Mouse (Mus musculus): ENCODE results near the gene Ndufa1.
"Not testable (repeated sequence)": the region's sequence is repeated elsewhere in the genome, so short reads cannot be mapped to it uniquely, and the experiment has no call there.

The Ndufa1 gene

DNA sequence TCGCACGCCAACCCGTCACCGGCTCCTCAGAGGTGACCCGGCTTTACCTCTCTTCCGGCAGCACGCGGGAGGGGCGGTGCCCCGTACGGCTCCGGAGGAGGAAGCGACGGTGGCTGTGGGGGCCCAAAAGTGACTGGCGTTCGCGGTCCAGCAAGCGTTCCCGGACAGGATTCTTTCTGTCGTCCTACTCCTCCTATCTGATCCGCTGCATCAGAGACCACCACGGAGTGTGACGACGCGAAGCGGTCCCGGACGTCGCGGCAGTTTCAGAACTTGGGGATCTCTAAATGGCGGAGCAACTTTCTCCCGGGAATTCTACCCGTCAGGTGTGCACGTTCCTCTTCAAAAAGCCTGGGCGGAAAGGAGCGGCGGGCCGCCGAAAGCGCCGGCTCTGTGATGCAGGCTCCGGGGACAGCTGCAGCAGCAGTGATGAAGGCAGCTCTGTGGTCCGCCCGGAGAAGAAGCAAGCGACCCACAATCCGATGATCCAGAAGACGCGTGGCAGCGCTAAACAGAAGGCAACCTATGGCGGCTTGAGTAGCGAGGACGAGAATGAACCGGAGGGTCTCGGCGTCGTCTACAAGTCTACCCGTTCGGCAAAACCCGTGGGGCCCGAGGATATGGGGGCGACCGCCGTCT is at the start of gene Ndufa1, which contains the start of gene Rnf113a1:
Ndufa1 (minus strand) TSS at position 59 of the 639 bp plus-strand sequence.
Rnf113a1 (plus strand) TSS at position 141 of the 639 bp plus-strand sequence.
- peak; percentile 88 for DNase-seq

DNA sequence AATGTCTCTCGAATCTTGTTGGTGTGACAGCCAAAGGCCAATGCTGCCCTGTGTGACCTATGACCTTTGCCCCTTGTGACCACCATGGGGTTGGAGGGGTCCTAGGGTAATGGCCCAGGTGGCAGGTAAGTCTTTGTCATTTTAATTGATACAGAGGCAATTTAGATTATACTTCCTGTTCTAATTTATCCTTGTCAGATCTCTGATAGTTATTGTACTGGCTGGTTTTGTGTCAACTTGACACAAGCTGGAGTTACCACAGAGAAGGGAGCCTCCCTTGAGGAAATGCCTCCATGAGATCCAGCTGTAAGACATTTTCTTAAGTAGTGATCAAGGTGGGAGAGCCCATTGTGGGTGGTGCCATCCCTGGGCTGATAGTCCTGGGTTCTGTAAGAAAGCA is 31.2 kb upstream of the Ndufa1 start, which contains the start of gene Rhox1:
Rhox1 (minus strand) TSS at position 101 of the 400 bp plus-strand sequence.
- DNase-seq: not testable (repeated sequence)

DNA sequence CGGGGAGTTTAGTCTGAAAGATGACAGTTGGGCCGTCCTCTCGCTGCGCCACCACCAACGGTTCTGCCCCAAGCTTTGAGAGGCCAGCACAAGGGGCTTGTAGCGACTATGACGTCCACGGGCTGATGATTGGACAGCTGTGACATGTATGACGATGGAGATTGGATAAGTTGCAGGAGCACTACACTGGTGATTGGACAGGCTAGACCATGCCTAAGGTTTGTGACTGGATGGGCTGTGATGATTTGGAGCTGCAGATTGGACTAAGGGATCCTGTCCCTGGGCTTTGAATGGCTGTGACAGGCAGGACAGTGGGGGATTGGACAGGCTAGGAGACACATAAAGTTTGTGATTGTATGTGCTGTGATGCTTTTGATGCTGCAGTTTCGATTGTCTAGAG is 20.0 kb upstream of the Ndufa1 start, which contains the start of gene Gm9:
Gm9 (minus strand) TSS at position 101 of the 400 bp plus-strand sequence.
- no peak for DNase-seq

DNA sequence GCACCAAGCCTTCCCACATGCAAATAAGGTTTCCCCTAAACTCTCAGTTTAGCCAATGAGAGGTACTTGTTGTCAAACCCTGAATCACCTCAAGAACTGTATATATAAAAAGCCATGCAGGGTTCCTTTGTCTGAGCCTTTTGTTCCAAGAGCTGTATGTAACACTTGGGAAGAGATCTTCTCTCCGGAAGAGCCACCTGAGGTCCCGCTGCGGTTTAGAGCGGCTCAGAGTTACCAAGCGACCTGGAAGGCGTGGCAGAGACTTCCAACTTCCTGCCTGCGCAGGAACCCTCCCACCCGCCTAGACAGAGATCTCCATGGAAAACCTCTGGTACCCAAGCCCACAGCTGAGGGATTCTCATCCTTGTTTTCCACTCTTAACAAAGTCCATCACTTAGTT is 7.7 kb upstream of the Ndufa1 start:
- DNase-seq: no peak

DNA sequence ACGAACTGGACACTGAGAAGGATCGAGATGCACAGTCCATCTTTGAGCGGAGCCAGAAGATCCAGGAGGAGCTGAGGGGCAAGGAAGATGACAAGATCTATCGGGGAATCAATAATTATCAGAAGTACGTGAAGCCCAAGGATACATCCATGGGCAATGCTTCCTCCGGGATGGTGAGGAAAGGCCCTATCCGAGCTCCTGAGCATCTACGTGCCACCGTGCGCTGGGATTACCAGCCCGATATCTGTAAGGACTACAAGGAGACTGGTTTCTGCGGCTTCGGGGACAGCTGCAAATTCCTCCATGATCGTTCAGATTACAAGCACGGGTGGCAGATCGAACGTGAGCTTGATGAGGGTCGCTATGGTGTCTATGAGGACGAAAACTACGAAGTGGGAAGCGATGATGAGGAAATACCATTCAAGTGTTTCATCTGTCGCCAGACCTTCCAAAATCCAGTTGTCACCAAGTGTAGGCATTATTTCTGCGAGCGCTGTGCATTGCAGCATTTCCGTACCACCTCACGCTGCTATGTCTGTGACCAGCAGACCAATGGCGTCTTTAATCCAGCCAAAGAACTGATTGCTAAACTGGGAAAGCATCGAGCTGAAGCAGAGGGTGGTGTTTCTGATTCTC is 899 bp upstream of the Ndufa1 start:
- peak; percentile 2 for DNase-seq

DNA sequence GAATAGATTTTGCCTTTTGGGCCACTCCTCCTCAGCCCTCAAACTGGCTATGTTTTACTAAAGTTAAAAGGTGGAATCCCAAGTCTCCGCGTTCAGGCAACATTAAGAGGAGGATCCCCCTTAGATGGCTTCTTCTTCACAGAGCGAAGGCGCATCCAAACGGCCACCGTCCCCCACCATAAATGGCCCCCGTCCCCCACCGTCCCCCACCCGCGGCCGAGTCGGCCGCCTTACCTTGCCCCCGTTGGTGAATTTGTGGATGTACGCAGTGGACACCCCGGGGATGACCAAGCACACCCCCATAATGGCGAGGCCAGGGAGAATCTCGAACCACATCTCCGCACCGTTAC is 233 bp downstream of the Ndufa1 start:
- no peak for DNase-seq

DNA sequence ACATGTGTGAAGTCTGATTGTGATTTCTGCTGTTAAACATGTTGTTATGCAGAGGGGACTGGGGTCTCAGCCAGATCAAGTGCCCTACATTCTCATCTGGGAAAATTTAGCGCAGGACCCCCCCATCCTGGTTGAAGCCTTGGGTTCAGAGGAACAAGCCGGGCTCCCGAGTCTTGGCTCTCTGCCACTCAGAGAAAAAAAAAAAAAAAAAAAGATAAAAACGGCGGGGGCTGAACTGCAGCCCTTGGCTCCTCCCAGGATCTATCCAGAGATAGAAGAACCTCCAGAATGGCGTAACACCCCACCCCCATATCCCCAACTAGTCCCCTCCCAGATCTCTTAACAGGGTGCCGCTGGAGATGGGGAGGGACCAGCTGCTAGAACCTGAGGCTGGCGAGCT is 6.6 kb downstream of the Ndufa1 start:
- not testable (repeated sequence) for DNase-seq

DNA sequence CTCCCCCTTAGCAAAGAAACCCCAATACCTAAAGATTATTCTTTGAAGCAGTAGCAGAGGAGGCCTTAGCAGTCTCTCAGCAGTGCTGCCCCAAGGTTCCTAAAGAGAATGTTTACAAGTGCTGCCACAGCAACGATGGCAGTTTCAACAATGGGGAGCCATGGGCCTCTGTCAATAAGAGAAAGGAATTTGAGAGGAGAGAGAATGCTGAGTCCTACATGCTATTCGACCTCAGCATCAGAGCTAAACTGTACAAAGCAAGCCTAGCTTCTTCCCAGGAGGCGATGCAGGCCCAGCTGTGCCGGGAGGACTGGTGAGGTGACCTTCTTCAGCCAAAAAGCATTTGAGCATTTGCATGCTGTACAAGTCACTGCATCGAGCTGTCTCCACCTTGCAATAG is 22.2 kb downstream of the Ndufa1 start, which contains the start of gene Akap14:
Akap14 (minus strand) TSS at position 101 of the 400 bp plus-strand sequence.
- DNase-seq: no peak

DNA sequence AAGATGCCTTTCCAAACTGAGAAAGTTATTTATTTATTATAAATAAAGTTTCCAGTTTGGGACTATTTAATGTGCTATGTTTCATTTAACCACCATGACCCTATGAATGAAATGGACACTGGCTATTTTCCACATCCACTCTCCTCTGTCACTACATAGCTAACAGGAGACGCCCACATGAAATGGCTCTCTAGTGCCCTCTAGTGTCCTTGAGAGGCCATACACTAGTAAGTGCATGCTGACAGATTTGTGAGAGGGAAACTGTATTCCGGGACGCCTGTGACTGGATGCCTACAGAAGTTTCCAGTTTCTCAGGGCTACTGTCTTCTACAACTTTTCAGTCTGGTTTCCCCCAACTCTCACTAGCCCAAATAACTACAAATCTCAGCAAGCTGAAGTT is 23.9 kb downstream of the Ndufa1 start:
- DNase-seq: peak; percentile 45

DNA sequence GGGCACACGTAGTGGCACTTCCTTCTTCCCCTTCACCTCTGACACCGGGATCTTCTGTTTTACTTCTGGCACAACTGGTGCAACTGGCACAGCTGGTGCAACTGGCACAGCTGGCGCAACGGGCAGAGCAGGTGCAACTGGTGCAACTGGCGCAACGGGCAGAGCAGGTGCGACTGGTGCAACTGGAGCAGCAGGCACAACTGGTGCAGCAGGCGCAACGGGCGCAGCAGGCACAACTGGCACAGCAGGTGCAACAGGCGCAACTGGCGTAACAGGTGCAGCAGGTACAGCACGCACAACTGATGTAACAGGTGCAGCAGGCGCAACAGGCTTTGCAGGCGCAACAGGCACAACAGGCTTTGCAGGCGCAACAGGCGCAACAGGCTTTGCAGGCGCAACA is 27.8 kb downstream of the Ndufa1 start:
- no peak for DNase-seq

DNA sequence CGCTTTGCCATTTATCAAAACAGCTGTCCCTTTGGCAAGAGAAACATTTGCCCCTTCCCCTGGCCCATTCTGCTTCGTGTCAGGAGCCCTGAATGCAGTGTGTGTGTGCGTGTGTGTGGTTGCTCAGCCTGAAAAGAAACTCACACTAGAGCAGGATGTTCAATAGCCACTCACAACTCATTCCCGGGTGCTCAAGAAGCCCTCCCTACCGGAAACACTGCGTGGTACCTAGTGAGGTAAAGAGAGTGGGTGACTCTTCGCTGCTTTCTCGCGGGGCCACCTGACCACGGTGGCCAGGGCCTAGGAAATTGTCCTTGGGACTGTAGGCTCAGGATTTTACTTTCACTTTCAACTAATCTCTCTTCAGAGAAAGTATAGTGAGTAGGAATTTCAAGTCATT is 29.8 kb downstream of the Ndufa1 start:
- DNase-seq: no peak

DNA sequence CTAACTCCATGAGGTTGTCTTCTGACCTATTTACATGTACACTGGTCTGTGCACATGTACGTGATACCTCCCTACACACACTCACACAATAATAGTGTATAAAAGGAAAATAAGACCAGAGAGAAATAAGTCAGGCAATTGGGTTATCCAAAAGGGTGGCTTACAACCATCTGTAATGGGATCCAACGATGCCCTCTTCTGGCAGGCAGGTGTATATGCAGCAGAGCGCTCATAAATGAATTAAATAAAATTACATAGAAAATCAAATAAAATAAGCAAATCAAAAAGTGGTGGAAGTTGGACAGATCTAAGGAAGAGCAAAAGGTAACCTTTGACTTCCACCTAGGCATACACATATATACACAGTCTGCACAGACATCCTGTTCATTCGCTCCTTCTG is 33.1 kb downstream of the Ndufa1 start:
- no peak for DNase-seq

DNA sequence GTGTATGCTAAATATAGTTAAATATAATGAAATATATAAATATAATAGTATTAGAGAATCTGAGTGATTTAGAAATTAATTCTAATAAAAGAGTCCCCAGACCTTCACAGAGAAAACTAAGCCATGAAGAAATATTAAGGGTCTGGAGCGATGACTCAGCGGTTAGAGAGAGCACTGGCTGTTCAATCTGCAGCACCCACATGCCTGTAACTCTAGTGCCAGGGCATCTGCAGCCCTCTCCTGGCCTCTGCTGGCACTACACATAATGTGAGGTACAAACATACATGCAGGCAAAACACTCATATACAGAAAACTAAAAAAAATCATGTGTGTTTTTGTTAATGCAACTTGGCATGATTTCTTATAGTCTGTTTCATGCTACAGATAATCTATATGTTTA is 46.0 kb downstream of the Ndufa1 start:
- peak; percentile 13 for DNase-seq

DNA sequence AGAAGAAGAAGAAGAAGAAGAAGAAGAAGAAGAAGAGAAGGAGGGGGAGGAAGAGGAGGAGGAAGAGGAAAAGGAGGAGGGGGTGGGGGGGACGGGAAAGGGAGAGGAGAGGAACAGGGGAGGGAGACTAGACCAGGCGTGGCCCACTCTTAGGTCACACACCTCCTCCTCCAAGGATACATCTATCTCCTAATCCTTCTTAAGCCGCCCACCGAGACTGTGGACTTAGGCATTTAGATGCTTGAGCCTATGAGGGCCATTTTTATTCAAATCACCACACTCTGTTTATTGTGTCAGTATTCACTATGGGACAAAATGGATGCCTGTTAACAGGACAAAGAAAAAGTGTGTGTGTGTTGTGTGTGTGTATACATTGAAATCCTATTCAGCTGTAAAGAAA is 46.5 kb downstream of the Ndufa1 start:
- DNase-seq: not testable (repeated sequence)

DNA sequence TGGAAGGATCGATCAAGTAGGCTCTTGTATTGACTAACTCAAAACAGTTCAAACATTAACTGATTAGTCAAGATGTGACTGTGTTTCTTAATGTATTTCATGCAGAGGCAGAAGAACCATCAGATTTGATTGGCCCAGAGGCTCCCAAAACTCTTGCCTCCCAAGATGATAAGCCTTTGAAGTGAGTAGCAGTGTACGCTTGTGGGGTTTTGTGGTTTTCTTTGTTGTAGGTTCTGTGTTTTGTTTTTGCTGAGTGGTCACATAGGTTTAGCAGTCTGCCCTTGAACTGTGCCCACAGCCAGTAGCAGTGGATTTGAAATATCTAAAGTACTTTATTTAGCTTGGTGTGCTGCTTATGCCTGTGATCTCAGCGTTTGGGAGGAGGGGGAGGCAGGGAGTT is 49.2 kb downstream of the Ndufa1 start:
- no peak for DNase-seq
